Mouse (Mus musculus) embryonic facial prominence, embryonic 13.5 days (tissue): ENCODE measurements at regions not wholly inside any gene's neighbourhood (a gene's known extent, or its start where the extent isn't known, plus 50 kb on each side); places are given as distances from the start of the nearest gene placed in this dataset.
"Not testable (repeated sequence)": the region's sequence is repeated elsewhere in the genome, so short reads cannot be mapped to it uniquely, and the experiment has no call there.

Experiments used
- ATAC-seq: fragments of 200-750 bp; cut with Nextera tagmentation; 2 replicates; pipeline ENCODE4 v1.8.0; 2017; ENCODE audit warnings: low read depth; ENCODE audit not compliant: insufficient number of reproducible peaks, insufficient read depth, low FRiP score, low TSS enrichment
- H3K27ac ChIP-seq: fragments of 300-500 bp; sonication (generic); 2 replicates; pipeline ENCODE4 v1.5.1; 2015; ENCODE audit warnings: moderate library complexity, mild to moderate bottlenecking, inconsistent platforms
- H3K27me3 ChIP-seq: fragments of 300-500 bp; sonication (generic); 2 replicates; pipeline ENCODE4 v1.6.1; 2015; ENCODE audit warnings: mild to moderate bottlenecking, inconsistent platforms
- H3K36me3 ChIP-seq: fragments of 300-500 bp; sonication (generic); 2 replicates; pipeline ENCODE4 v1.6.1; 2015; ENCODE audit warnings: mild to moderate bottlenecking, inconsistent platforms
- H3K4me1 ChIP-seq: fragments of 300-500 bp; sonication (generic); 2 replicates; pipeline ENCODE4 v1.6.1; 2015; ENCODE audit warnings: inconsistent platforms
- H3K4me2 ChIP-seq: fragments of 300-500 bp; sonication (generic); 2 replicates; pipeline ENCODE4 v1.6.1; 2015; ENCODE audit warnings: moderate library complexity, mild to moderate bottlenecking, inconsistent platforms
- H3K4me3 ChIP-seq: fragments of 300-500 bp; sonication (generic); 2 replicates; pipeline ENCODE4 v1.5.1; 2015; ENCODE audit warnings: mild to moderate bottlenecking, inconsistent platforms
- H3K9ac ChIP-seq: fragments of 300-500 bp; sonication (generic); 2 replicates; pipeline ENCODE4 v1.6.1; 2015; ENCODE audit warnings: mild to moderate bottlenecking, inconsistent platforms
- H3K9me3 ChIP-seq: fragments of 300-500 bp; sonication (generic); 2 replicates; pipeline ENCODE4 v1.6.1; 2016; ENCODE audit warnings: inconsistent platforms
- WGBS: fragments of 180-500 bp; shearing (Covaris S2); methylation state at CpG from one replicate; pipeline ENCODE4 v1.1.7; 2015; ENCODE audit warnings: mixed read lengths; 5-methylcytosine and 5-hydroxymethylcytosine counted together

DNA sequence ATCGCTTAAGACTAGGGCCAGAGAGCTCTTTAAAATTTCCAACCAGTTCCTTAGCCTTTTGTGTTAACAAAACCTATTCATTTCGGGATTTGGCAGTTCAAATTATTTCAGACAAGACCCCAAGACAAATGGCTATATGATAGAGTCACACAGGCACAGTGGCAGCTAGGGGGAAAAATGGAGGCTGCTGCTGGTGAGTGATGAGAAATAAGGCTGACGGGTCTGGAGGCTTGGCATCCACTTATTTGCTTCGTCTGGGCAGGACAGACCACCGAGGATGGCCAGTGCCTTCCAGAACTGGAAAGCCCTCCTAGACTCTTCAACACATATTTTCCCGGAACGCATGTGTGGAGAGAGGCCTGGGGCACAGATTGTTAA is 189.8 kb upstream of the Irx4 start:
- no peaks in the 10 kb centered on the region for H3K9me3 ChIP-seq
- no peak overlapping the region for H3K9ac ChIP-seq
- 0 out of 2 replicates have a peak, but pooled peaks cover 3% of the 10 kb centered on the region for H3K27me3 ChIP-seq
- no peak for ATAC-seq
- H3K4me2 ChIP-seq = no peak overlapping the region
- no peaks in the 10 kb centered on the region for H3K36me3 ChIP-seq
- no peaks in the 10 kb centered on the region for H3K4me1 ChIP-seq
- no peak overlapping the region for H3K27ac ChIP-seq
- WGBS = 65% methylated on average over 7 of the region's 7 CpGs
- no peak overlapping the region for H3K4me3 ChIP-seq

DNA sequence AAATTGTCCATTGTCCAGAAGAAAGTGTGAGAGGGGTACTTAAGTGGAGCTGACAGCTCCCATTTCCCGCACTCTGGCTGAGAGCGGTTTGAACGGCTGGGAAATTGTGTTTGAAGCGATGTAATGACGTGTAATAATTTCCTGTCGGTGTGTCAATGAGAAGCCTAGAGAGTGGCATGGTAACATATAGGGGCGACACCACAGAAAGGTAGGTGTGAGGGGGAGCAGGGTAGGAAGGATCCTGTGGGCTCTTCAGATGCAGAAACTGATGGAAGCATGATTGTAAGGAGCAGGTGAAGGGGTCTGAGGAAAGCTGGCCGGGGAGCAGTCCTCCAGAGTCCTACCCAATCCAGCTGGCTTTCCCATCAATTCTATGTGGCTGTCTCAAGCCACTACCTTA is 189.2 kb upstream of the Irx4 start:
- ATAC-seq = no peak
- Histone ChIP-seq H3K4me3 (no peak overlapping the region), H3K27me3 (0 out of 2 replicates have a peak, but pooled peaks cover 3% of the 10 kb centered on the region)

DNA sequence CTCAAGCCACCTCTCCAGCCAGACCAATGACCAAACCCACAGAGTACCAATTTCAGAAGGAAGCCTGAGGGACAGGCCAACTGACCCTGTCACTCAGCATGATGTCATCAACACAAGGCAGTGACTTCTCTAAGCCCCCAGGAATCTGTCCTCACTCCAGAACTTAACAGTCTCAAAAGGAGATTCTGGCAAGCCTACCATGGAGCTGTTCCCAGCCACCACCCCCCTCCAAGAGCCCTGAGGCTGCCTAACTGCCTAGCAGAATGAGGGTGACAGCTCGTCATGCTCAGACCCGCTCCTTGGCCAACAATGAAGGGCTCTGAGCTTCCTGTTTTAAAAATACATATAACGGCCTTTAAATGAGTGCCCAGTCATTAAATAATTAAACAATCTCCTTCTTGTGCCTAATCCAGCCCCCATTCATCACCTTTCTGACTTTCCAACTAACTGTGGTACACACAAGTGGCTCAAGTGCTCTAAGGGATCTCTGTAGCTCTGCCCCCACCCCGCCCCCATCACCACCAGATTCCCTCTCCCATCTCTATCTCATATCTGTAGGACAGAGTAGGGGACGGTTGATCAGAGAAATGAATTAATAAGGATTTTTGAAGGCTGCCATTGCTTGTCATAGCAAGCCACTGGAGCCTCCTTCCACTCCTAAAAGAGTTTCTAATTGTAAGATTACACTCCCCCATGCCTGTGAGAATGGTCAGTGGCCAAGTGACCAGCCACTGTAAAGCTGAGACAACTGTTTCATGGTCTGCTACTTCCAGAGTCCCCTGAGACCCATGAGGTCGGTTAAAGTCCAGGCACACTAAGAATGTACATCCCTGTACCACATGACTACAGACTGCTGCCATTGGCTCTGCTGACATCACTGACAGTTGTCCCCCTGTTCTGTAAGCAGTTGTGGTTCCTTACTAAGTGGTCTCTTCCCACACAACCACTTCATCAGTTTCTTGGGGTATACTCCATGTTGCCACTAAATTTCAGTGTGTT is 188.1 kb upstream of the Irx4 start:
- H3K4me1 ChIP-seq = no peaks in the 10 kb centered on the region
- WGBS = 43% methylated on average over 6 of the region's 6 CpGs
- 0 out of 2 replicates have a peak, but pooled peaks cover 3% of the 10 kb centered on the region for H3K27me3 ChIP-seq
- no peaks in the 10 kb centered on the region for H3K9me3 ChIP-seq
- H3K4me3 ChIP-seq = no peak overlapping the region
- no peak overlapping the region for H3K9ac ChIP-seq
- H3K27ac ChIP-seq = no peak overlapping the region
- H3K4me2 ChIP-seq = no peak overlapping the region
- ATAC-seq = no peak
- H3K36me3 ChIP-seq = no peaks in the 10 kb centered on the region

More for the DNA sequence above, 189.2 kb upstream of the Irx4 start:
- no peak overlapping the region for H3K4me2 ChIP-seq
- H3K4me1 ChIP-seq = no peaks in the 10 kb centered on the region
- H3K36me3 ChIP-seq = no peaks in the 10 kb centered on the region
- H3K9me3 ChIP-seq = no peaks in the 10 kb centered on the region
- H3K27ac ChIP-seq = no peak overlapping the region
- 60% methylated on average over 8 of the region's 8 CpGs for WGBS
- H3K9ac ChIP-seq = no peak overlapping the region

DNA sequence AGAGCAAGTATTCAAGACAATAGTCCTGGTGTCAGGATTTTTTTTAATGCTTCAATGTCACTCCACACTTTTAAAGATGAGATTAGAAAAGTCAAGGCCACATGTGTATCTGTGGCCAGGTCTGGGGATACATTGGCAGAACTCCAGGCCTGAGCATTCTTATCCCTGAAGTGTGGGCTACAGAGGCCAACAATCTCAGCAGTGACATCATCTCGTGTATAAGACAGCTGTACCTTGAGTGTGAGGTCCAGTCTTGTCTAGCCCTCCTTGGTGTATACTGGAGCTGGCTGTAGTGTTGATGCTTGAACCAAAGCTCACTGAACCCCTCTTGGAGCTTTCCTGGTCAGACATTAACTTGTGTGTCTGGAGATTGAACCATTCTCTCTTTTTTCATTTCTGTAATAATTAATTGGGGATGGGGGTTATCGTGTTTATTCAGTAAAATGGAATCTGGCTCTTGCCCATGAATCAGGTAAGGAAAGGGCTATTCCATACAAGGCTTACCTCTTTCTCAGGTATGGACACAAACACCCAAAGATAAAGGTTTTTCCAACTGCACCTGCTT is 182.3 kb upstream of the Irx4 start:
- Histone ChIP-seq H3K9ac (no peak overlapping the region), H3K4me2 (no peak overlapping the region), H3K4me3 (no peak overlapping the region), H3K36me3 (no peaks in the 10 kb centered on the region), H3K27ac (no peak overlapping the region), H3K4me1 (no peaks in the 10 kb centered on the region), H3K9me3 (no peaks in the 10 kb centered on the region), H3K27me3 (no peaks in the 10 kb centered on the region)
- 79% methylated on average over 2 of the region's 2 CpGs for WGBS
- ATAC-seq = no peak

DNA sequence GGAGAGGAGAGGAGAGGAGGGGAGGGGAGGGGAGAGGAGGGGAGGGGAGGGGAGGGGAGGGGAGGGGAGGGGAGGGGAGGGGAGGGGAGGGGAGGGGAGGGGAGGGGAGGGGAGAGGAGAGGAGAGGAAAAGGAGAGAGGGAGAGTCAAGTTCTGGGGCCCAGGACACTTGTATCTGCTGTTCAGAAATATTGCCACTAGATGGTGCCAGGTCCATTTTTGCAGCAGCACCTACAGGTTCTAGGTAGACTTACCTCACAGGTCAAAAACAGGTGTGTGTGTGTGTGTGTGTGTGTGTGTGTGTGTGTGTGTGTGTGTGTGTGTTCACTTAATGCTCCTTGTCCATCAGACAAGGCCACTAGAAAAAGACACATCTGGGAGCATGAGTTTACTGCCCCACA is 172.5 kb upstream of the Irx4 start:
- not testable (repeated sequence) for H3K4me1 ChIP-seq, H3K4me3 ChIP-seq, H3K9me3 ChIP-seq, ATAC-seq, H3K9ac ChIP-seq, H3K36me3 ChIP-seq, H3K27ac ChIP-seq, H3K4me2 ChIP-seq, H3K27me3 ChIP-seq

DNA sequence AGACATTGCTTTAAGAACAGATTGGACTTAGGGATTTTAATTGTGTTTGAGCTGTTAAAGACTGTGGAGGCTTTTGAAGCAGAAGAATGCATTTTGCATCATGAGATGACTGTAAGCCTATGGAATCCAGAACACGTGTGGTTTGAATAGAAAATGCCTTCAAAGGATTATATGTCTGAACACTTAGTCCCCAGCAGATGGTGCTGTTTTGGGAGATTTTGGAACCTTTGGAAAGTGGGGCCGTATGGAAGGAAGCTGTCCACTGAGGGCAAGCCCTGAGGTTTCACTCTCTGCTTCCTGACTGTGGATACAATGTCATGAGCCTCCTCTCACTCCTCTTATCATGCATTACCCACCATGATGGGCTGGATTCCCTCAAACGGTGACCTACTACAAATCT is 168.4 kb upstream of the Irx4 start:
- H3K27ac ChIP-seq = no peak overlapping the region
- H3K9me3 ChIP-seq = no peaks in the 10 kb centered on the region
- ATAC-seq = no peak
- no peak overlapping the region for H3K4me2 ChIP-seq
- H3K9ac ChIP-seq = no peak overlapping the region
- no peaks in the 10 kb centered on the region for H3K4me1 ChIP-seq
- no peak overlapping the region for H3K4me3 ChIP-seq
- no peaks in the 10 kb centered on the region for H3K36me3 ChIP-seq
- 45% methylated on average over 3 of the region's 3 CpGs for WGBS
- H3K27me3 ChIP-seq = no peaks in the 10 kb centered on the region

DNA sequence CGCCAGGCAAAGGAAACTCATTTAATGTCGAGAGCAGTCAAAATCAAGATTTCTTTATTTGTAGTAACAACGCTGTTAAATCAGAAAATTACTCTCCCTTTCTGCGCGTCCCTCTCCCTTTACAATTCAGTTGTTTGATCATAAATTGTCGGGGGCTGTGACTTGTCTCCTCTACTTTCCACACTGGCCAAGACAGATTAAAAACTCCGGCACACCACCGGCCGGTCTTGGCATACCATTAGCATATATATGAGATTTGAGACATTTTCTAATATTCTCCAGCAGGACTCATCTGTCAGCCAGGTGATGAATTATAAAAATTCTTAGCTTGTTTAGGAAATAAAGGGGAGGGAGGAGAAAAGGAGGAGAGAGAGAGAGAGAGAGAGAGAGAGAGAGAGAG is 162.8 kb upstream of the Irx4 start:
- Histone ChIP-seq H3K9me3 (no peaks in the 10 kb centered on the region), H3K9ac (no peak overlapping the region), H3K4me3 (no peak overlapping the region), H3K27ac (no peak overlapping the region), H3K36me3 (no peaks in the 10 kb centered on the region), H3K4me1 (no peaks in the 10 kb centered on the region), H3K4me2 (no peak overlapping the region), H3K27me3 (no peaks in the 10 kb centered on the region)
- WGBS = 75% methylated on average over 9 of the region's 9 CpGs
- ATAC-seq = no peak

DNA sequence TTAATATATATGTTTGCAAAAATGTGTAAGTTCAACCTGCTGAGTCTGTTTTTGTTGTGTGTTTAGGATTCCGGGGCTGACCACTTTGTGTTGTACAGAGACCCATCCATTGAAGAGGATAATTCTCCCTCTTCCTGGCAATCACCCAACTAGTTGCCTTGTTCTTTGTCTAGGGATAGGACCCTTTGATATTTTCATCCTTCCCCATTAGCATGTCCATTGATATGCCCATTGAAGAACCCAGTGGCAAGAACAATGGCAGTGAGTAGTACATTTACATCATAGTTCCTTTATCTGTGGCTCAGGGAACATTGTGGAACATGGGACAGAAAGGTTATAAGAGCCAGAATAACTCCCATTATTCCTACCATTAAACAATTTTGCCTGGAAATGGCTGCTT is 160.9 kb upstream of the Irx4 start:
- Histone ChIP-seq H3K9me3 (no peaks in the 10 kb centered on the region), H3K27me3 (no peaks in the 10 kb centered on the region), H3K4me3 (no peak overlapping the region), H3K36me3 (no peaks in the 10 kb centered on the region), H3K4me2 (no peak overlapping the region), H3K27ac (no peak overlapping the region), H3K4me1 (no peaks in the 10 kb centered on the region), H3K9ac (no peak overlapping the region)
- ATAC-seq = no peak
- 79% methylated on average over 1 of the region's 1 CpGs for WGBS

DNA sequence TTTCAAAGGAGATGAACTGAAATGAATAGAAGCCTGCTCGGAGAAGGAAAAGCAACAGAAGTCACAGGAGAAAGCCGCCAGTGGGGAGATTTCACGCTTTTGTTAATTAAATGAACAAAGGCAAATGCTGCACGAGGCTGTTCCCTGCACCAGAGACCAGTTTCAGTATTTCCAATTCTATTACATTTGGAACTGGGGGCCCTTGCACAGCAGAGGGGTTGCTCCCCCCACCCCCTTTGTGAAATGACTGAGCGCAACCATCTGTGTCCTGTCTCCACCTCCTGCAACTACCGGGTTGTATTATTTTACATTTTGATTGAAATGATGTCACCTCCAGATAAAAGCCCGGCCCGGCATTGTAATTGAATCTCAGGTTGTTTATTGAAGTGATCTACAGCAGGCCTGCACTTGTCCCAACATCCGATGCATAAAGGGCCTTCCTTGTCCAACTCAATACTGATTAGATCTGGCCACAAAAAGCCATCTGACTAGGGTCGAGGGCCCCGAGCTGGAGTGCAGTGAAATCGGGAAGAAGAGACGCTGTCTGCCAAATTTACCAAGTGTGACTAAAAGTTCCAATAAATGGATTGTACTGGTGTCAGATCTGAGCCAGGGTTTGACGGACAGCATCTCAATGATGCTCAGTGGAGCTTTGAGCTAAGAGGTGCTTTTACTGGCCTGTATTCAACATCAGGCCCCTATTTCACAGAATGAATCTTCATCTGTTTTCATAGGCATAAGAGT is 152.9 kb upstream of the Irx4 start:
- no peak overlapping the region for H3K4me3 ChIP-seq
- H3K4me2 ChIP-seq = no peak overlapping the region
- H3K27ac ChIP-seq = no peak overlapping the region
- no peak for ATAC-seq
- no peaks in the 10 kb centered on the region for H3K36me3 ChIP-seq
- no peaks in the 10 kb centered on the region for H3K27me3 ChIP-seq
- no peaks in the 10 kb centered on the region for H3K4me1 ChIP-seq
- no peaks in the 10 kb centered on the region for H3K9me3 ChIP-seq
- 49% methylated on average over 14 of the region's 14 CpGs for WGBS
- H3K9ac ChIP-seq = no peak overlapping the region

DNA sequence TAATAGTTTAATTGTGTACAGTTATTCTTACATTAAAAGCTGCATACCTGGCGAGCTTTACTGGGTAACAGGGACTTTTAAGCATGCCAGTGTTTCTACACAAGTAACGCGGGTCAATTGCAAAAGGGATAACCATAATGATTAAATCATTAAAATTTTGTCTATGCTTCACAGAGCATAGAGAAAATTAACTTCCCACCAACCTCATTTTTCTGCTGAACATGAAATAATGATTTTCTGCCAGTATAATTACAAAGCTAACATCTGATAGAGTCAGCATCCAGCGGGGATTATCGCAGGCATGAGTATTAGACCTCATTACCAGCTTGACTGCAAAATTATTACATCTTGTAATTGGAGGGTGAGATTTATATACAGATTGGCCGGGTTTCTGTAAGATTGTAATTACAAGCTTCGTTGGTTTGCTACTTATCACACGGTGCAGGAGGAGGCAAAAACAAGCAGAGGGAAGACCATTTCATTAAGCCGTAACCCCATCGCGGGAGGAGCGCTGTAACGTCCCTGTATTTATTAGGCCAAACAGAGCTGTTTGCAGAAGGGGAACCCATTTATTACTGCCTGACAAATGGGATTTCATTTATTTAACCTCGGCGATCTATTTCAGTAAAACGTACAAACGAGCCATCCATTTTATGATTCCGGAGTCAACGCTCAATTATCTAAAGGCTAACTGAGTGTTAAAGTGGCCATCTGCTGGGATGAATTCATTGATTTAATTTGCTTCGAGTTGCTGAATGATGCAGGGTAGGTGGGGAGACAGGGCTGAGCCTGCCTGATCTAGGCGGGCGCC is 143.3 kb upstream of the Irx4 start:
- Histone ChIP-seq H3K4me2 (no peak overlapping the region), H3K4me1 (no peaks in the 10 kb centered on the region), H3K9me3 (no peaks in the 10 kb centered on the region), H3K27me3 (no peaks in the 10 kb centered on the region), H3K9ac (no peak overlapping the region), H3K4me3 (no peak overlapping the region), H3K36me3 (no peaks in the 10 kb centered on the region), H3K27ac (no peak overlapping the region)
- WGBS = 80% methylated on average over 22 of the region's 22 CpGs
- ATAC-seq = no peak

DNA sequence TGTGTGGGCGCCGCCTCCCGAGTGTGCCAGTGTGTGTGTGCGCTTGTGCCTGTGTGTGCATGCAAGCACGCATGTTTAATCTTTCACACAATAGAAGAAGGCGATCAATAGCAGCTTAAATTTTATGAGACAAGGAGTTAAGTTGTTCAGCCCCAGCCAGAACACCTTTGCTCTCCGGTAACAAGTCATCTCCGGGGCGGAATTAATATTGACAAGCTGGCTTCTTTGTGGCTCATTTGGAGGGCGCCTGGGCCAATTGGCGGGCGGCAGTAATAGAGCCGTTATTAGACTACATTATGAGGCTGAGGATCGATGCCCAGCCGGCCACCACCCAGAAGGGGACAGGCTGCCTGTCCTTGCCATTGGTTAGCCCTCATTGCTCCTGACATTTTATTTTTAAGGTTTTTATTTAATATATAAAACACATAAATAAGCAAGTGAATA is 142.6 kb upstream of the Irx4 start:
- Histone ChIP-seq H3K4me1 (no peaks in the 10 kb centered on the region), H3K4me3 (no peak overlapping the region), H3K36me3 (no peaks in the 10 kb centered on the region), H3K27me3 (no peaks in the 10 kb centered on the region), H3K9me3 (no peaks in the 10 kb centered on the region), H3K27ac (no peak overlapping the region), H3K9ac (no peak overlapping the region), H3K4me2 (no peak overlapping the region)
- no peak for ATAC-seq
- WGBS = 83% methylated on average over 15 of the region's 15 CpGs
